Mouse (Mus musculus) WW6 (cell line): ENCODE measurements around the gene Lingo2.
"Not testable (repeated sequence)": the region's sequence is repeated elsewhere in the genome, so short reads cannot be mapped to it uniquely, and the experiment has no call there.

Experiments used
- DNase-seq: peaks from one replicate; pipeline ENCODE4 v3.0.0-alpha.2; 2013; ENCODE audit warnings: low read depth, low spot score

Lingo2 gene

DNA sequence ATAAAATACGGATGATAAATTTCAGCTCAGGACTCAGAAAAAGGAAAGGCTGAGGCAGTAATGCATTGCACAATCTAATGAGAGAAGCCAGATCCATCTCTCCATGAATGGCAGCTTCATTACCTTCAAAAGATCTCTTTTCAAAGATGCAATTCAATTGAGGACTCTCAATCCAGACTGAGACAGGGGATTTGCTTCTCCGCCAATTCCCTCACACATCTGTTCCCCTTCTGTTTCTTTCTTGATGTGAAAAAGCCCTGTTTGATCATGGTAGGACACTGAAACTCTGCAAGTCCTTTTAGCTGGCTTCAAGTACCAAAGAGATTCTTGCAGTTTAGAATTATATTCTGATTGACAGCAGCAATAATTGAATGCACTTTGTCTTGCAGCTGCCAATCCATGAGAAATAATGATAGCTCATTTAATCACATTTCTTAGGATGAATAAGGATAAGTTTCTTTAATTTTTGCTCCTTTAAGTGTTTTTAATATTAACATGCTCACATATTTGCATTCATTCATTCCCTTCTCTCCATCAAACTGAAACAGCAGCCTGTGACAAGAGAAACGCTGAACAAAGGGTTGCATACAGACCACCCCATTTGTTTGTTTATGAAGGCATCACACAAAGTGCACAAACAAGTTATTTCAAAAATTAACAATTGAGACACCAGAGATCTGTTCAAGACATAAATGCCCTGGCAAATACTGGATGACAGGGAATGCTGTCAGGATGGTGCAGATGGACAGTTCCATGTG lies 870.3 kb downstream of the Lingo2 start:
- DNase-seq: no peak

DNA sequence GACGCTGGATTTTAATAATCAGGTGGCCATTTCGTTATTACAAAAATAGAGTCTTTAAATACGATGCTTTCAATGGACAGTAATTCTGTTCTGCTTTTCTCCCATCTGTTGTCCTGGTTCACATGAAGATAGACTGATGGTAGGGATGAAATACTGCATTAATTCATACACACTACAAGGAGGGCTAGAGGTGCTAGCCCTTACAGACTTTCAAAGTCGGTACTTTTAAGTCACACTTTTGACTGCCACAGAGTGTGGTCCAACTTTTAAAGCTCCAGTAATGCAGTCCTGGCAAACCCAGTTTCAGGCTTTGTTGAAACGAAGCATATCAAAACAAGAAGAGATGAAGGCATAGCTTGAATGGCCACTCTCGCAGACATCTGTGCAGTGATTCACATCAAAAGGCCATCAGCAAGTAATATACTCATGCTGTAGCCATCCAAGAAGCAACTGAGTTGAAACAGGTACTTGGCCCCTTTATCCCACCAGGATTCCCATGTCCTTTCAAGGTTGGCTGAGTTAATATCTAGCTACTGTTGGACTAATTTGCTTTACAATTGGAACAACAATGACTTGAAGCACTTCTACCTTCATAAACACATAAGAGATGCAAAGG lies 872.5 kb downstream of the Lingo2 start:
- DNase-seq: no peak

DNA sequence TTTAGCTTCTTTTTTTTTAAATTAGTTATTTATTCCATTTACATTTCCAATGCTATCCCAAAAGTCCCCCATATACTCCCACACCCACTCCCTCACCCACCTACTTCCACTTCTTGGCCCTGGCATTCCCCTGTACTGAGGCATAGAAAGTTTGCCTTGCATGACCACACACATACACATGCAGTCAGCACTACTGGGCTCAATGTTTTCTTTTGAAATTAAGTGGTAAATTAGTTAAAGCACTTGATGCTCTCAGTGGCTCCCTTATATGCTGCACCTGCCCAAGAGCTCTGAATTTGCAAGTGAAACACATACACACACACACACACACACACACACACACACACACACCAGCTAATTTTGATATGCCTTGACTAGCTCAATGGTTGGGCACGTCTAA lies 886.8 kb downstream of the Lingo2 start:
- DNase-seq: not testable (repeated sequence)

DNA sequence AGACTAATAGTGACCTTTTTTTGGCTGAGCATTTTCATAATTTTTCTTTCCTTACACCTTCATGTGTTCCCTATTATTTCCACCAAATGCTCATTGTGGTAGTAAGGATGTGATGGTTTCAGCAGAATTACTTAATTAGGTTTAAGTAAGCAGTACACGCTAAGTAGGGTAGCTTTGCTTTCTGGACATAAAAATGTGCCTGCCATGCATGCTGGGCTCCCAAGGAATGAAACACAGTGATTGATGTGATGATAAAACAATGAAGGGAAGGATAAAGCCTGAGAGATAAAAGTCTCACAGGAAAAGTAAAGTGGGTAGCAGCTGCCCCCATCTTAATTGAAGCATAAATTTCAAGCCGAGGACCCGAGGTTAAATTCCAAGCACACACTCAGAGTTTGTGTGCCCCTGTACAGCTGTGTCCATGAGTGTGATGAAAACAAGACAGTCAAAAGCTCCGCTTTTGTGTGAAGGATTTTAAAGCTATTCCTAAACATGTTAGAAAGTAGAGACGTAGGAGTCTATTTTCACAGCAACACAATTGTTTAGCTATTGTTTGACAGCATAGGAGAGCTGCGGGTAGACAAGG lies 898.7 kb downstream of the Lingo2 start:
- no peak for DNase-seq

DNA sequence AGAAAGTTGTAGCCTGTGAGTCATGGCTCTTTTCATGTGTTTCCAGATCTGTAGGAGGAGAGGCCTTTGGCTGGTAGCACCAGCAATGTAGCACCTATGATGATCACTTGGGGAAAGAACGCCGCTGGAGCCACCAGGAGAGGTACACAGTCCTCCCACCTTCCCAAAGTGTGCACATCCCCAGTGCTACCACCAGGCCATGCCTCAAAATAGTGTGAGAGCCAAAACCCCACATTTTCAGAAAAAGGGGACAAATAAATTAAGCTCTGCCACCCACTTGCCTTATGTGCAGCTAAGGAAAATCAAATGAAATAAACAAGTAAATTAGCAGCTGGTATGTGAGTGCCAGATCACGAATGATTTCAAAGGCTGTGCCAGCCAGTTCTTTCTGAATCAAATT lies 911.2 kb downstream of the Lingo2 start:
- no peak for DNase-seq

DNA sequence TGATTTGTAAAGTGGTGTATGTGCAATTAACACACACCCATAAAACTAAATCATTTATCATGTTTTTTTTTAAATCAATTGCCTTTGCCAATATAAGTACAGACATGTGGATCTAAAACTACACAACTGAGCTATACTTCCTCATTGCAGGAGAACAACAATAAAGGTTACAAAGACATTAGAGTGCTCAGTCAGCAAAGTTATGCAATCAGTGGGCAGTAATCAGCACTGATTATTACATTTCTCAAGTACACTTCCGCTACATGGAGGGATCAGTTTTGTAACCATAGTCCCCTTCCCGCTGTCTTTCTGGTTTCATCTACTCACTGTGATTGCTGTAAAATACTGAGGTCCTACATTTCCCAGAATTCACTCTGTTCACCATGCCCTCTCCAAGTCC lies 912.8 kb downstream of the Lingo2 start:
- no peak for DNase-seq

DNA sequence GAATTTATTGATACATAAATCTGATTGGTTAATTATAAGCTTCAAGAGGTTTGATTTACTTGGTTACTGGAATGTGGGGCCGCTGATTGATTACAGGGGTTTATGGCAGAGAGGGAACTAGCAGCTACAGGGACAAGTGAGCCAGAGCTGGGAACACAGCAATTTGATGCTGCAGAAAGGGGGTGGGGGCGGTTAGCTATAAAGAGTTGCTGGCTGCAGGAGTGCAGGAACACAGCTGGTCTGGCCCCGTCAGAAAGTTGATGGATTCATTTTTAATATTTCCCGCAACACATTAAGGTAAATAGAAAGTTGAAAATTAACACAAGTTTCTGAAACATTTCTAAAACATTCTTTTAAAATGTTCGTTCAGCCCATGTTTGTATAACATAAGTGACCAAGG lies 919.5 kb downstream of the Lingo2 start:
- DNase-seq: no peak

DNA sequence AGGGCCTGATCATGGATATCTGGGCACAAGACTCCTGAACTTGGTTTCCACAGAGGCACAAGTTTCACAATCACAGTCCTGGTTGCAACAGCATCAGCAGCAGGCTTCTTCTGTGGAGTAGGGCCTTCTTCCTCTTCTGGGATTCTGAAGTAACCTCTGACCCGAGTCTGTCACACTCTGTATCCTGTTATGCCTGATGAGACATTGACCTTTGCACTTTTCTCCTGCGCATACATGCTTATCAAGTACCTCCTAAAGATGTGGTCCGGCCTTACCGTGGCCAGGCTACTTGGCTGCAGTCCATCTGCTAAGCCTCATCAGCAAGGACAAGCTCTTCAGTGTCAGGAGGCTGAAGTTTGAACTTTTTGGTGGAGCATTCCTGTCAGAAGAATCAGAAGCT lies 937.4 kb downstream of the Lingo2 start:
- no peak for DNase-seq

DNA sequence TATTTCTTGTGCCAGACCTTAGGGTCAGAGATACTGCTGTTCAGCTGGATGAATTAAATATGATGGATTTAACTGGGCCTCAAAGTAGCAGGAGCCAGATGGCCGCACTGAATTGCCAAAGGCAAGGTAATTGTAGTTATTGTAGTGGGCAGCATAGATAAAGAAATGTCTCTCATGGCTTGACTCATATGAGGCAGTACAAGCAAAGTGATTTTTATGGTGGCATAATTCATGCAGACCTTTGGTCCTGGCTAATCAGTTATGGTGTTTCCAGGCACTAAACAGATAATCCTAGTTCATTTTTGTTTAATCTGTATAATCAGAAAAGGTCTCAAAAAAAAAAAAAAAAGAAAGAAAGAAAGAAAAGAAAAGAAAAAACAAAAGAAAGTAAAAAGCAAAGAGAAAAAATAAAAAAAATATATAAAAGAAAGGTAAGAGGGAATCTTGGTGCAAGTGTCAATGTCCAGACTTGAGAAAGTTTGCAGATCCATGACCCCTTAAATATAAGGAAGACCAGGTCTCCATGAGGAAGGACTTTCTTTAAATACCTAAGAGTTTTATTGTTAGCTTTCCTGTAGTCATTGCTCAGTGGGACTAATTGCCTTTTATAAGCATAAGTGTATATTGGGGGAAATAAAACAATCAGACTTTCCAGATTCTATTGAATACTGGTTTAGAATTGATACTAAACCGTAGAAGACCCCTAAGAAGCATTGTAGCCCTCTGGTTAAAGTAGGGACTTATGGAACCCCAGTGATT lies 959.4 kb downstream of the Lingo2 start:
- DNase-seq: no peak

DNA sequence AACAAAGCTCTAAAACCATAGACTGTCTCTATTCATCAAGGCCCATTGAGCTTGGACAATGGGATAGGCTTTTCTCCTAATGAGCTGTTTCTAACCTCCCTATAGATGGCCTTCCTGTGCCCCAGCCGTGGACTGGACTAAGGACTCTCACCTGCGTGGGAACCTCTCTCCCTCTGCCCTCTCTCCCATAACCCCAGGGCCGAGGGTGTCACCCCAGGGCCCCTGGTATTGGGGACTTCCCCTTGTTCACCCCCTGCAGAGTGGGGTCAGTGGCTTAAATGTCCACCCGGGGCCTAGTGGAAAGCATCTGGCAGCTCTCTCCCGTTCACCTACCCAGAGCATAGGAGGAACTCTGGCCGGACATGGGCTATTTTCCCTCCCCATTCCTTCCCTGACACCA lies 965.5 kb downstream of the Lingo2 start:
- no peak for DNase-seq

DNA sequence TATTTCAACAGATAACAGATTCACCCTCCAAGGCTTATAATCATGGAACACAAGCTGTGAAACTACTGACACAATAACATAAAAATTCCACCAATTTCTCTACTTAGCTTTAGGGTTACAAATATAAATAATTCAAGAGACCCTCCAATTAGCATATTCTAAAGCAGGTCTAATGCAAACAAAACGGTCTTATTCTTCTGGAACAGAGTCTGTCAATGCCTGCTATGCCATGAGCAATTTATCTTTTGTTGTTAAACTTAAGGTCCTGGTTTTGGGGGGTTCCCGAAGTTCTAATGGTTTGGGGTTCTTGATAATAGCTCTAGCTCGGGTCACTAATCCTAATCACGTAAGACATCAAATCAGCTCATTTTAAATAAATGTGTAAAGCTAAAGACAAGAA lies 988.0 kb downstream of the Lingo2 start:
- no peak for DNase-seq

DNA sequence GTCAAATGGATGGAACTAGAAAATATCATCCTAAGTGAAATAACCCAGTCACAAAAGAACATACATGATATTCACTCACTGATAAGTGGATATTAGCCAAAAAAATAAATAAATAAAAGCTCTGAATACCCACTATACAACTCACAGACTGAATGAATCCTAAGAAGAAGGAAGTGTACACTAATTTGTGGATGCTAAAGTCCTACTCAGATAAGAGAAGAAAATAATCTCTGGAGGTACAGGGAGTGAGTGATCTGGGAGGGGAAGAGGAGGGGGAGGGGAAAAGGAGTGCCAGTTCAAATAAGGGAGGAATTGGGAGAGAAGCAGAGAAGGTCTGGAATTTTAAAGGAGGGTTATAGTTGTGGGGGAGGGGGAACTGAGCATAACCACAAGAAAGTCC lies 999.7 kb downstream of the Lingo2 start:
- DNase-seq: no peak

DNA sequence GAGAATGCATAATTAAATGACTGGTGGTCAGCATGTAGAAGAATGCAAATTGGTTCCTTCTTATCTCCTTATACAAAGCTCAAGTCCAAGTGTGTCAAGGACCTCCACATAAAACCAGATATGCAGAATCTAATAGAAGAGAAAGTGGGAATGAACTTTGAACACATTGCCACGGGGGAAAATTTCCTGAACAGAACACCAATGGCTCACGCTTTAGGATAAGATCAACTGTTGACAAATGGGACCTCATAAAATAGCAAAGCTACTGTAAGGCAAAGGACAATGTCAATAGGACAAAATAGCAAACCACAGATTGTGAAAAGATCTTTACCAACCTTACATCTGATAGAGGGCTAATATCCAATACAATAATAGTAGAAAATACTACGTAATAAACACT lies 1000.3 kb downstream of the Lingo2 start:
- no peak for DNase-seq

DNA sequence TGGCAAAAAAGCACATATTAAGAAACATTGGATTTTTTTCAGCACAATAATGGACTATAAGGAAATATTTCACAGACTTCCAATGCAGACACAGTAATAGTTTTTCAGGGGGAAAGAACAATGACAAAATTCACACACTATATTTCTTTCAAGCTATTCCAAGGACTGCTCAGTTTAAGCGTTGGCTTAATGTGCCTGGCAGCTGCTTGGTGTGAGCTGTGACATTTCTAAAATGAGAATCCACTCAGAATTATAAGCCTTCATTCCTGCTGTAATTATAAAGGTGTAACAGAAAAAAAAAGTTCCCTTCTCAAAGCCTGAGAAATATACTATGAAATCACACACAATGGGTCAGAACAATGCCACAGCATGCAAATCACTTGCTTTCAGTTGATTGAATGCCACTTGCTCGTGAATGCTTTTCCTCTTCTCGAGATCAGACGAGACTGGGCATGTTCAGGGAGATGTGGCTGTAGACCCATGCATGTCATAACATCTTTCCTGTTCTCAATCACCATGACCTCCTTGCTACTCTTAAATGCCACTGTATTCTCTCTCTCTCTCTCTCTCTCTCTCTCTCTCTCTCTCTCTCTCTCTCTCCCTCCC lies 1017.4 kb downstream of the Lingo2 start:
- no peak for DNase-seq

DNA sequence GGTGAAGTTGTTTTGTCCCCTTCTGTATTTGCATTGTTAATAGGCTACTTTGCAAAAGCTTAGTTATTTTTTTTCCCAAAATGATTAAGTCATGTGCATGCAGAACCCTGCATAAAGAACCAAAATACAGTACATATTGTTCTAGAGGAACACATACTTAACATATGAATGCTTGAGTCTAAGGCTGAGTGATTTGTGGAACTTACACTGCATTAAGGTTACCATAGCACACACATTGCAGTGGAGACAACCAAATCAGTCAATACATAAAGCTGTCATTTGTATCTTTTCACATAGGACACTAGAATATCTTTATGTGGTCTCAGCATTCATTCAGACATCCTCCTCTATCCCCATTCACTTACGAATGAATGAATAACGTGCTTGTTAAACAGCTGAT lies 1023.8 kb downstream of the Lingo2 start:
- DNase-seq: no peak

DNA sequence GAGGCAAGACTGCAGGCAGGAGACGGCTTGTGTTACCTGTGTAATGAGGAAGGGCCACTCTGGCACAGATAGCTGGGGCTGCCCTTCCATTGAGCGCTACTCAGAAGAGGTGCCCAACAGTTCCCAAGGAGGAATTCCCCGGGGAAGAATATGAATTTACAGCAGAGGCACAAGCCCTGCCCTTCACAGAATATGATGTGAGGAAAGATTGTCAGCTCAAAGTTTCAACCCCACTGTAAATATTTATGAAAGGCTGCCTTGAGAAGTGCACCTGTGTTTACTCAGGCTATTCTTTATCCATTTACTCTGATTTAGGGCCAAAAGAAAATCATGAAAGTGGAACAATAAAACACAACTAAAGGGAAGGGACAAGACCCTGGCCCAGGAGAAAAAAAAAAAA lies 1034.1 kb downstream of the Lingo2 start:
- DNase-seq: no peak

DNA sequence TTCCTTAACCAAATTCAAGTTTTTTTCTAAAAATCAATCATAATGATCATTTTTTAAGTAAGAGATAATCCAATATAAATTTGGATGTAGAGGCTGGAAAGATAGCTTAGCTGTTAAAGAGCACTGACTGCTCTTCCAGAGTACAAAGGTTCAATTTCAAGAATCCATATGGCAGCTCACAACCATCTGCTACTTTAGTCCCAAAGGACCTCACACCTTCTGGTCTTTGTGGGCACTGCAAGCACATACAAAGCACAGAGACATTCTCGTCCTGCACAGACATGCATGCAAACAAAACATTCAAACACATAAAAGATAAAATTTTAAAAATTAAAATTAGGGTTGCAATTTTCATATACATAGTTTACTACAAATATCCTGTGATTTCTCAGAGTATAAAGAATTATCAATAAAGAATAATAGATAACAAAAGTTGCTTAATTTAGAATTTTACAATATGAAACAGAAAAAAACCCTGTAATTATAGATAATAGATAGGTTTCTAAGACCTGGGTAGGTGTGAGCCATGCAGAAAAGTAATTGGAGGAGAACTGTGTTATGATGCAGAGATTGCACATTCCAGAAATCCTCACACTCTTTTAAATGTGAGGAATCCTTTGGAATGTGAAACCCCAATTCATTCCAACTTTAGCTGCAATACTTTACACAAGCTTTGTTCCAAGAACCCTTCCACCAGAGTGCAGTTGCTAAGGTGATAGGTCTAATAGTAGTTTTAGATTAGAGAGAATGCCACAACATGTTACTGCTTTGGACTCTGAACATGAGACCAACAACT lies 1053.6 kb downstream of the Lingo2 start:
- DNase-seq: no peak

DNA sequence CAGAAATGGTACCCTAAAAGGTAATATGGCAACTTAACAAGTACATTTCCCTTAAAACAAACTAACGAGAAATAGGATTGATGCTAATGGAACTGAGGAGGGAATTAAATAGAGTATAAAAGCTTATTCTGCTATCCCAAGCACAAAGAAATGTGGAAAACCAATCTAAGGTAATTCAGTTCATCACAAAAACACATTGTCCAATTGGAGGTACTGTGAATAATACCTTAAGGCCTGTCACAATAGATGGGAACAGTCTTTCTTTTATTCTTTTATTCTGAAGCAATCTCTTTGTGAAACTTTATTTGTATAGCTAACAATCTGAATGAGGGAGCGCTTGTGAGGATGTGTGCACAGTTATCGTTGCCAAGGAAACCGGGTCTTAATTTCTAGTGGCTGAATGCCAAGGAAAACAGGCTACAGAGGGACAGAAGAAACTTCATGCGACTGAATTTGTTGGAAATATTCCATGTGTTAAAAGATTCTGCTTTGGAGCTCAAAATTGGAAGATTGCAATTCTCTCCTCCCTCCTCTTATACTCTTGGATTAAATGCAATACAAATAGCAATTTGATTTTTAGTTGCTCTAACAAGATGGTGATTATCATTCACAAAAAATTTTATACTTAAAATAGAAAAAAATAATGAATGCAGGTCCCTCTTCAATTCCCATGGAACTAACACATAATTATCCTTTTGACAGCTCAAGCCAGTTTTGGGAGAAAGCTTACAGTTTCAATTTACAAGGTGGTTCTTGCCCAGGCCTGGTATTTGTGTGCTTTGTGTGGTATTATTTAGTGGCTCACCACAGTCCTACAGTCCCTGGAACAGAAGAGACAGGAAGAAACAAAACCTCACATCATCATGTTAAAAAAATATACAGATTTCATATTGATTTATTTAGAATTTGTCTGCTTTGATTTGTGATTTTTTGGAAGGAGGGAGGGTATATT lies 1065.7 kb downstream of the Lingo2 start:
- DNase-seq: no peak

DNA sequence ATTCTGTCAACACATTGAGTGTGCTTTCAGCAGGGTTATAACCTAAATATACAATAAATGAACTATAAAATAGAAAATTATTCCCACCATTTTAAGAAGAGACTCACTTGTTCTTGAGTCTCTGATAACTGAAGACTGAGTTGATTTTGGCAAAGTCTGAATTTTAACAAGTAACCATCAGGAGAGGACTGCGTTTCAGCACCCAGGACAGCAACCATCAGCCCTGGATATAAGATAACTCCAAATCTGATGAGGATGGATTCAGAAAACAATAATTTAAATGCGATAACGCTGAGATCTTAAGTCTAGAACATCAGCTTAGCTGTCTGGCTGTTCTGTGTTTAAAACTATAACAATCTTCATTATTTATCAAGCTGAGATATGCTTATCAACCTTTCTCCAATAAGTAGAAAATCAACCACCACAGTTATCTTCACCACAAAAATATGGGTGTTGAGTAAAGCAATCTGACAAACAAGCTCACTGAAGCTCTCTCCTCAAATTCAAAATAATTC lies 1066.5 kb downstream of the Lingo2 start:
- DNase-seq: no peak

DNA sequence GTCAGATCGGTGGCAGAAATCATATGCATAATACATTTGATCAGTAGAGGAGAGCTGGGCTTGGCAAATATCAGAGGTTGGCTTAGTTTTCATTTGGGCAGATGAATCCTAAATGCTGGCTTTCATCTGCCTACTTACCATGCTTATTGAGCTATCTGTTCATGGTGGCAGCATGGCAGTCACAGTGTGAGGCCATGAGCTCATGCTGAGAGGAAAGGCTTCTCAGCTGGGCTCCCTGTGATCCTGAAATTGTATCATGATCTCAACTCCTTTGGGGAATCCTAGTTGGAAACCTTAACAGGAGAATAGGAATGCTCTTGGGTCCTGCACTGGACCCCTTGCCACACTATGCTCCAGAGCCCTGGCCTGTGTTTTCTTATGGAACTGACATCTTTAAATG lies 1105.0 kb downstream of the Lingo2 start:
- no peak for DNase-seq
